22 mouse cellular contexts compared by ENCODE assay signal in the genomic region with DNA sequence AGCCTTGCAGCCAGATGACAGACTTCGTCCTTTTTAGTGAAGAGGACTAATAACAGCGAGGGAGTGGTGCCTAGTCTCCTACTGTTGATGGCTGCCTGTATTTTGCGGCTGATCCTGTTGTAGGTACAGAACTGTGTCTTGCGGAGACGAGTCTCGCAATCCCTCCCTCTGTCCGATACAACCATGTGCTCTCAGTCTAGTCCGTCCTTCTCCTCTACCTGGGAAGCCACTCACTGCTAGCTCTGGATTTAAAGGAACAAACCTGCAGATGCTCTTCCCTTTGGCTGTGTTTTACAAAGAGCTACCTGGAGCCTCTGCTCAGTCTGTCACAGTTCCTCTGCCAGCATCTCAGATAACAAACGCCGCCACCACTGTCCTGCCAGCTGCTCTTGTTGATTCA.
"Had no signal": no experiment of that assay in that cellular context is flagged by ENCODE, and none has a peak within 500 bp of the region (broad histone marks: within the 10 kb centered on the region; RNA-seq: fewer than 3 reads in every experiment).

No protein-coding gene starts in this region.

- H3K27ac ChIP-seq: hindbrain, embryonic 10.5 days; hindbrain, embryonic 12.5 days; hindbrain, embryonic 14.5 days; intestine, embryonic 15.5 days; kidney, postnatal 0 days; limb, embryonic 13.5 days; limb, embryonic 15.5 days had no signal

- H3K4me1 ChIP-seq: intestine, embryonic 15.5 days had no signal

- H3K4me3 ChIP-seq: heart, embryonic 12.5 days; hindbrain, embryonic 10.5 days; hindbrain, embryonic 12.5 days; intestine, embryonic 15.5 days; limb, embryonic 13.5 days; limb, embryonic 15.5 days had no signal

- ATAC-seq: forebrain, embryonic 16.5 days; hindbrain, embryonic 16.5 days; inflammation-experienced regulatory T-cells, adult 6 months; intestine, embryonic 15.5 days; intestine, postnatal 0 days had no signal

- H3K9ac ChIP-seq: heart, embryonic 12.5 days; hindbrain, embryonic 12.5 days; hindbrain, embryonic 14.5 days; intestine, embryonic 15.5 days; limb, embryonic 13.5 days; limb, embryonic 15.5 days had no signal

- H3K9me3 ChIP-seq: heart, embryonic 12.5 days; hindbrain, embryonic 10.5 days; hindbrain, embryonic 12.5 days; intestine, embryonic 15.5 days; limb, embryonic 13.5 days; limb, embryonic 15.5 days had no signal

- DNase-seq: gastrocnemius, postnatal 14 days; heart, postnatal 10 days; heart, postnatal 4 days; kidney, adult 18-20 months; kidney, adult 8-10 months; kidney, postnatal 14 days; kidney, postnatal 36 days; layer of hippocampus, adult 9-11 months; layer of hippocampus, postnatal 36 days; left cerebral cortex, postnatal 4 days had no signal

- H3K27me3 ChIP-seq: heart, embryonic 12.5 days; hindbrain, embryonic 12.5 days; intestine, embryonic 15.5 days; limb, embryonic 13.5 days; limb, embryonic 15.5 days had no signal

- H3K4me2 ChIP-seq: heart, embryonic 12.5 days; hindbrain, embryonic 12.5 days; hindbrain, embryonic 14.5 days; intestine, embryonic 15.5 days; limb, embryonic 13.5 days; limb, embryonic 15.5 days had no signal
